Mouse (Mus musculus) testis, adult 2 months (tissue): ENCODE data around the gene Ephb4.

Experiments
- CTCF ChIP-seq: fragments of 200-500 bp; IDR thresholded peaks from 2 replicates; pipeline ENCODE4 v1.5.1; 2012; ENCODE audit warnings: low read depth, mild to moderate bottlenecking, inconsistent platforms, low read length, moderate library complexity; ENCODE audit not compliant: control insufficient read depth, insufficient read depth, insufficient replicate concordance
- POLR2A ChIP-seq: fragments of 200-500 bp; IDR thresholded peaks from 2 replicates; pipeline ENCODE4 v1.6.1; 2012; ENCODE audit warnings: low read depth, mild to moderate bottlenecking, inconsistent platforms, low read length, moderate library complexity; ENCODE audit not compliant: control insufficient read depth

DNA sequence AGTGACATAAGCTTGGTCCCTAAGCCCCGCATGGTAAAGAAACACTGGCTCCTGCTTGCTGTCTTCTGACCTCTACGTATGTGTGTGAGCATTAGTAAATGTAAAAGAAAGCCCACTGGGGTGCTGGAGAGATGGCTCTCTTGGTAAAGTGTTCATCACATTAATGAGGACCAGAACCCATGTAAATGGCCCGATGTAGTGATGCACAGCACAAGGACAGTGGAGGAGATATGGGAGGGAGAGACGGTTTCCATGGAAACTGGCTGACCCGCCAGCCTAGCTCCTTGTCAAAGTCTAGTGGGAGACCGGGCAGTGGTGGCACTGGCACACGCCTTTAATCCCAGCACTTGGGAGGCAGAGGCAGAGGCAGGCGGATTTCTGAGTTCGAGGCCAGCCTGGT lies 26.8 kb downstream of the Ephb4 start:
- TF ChIP-seq CTCF (no peak), POLR2A (no peak)
